In the genomic region with DNA sequence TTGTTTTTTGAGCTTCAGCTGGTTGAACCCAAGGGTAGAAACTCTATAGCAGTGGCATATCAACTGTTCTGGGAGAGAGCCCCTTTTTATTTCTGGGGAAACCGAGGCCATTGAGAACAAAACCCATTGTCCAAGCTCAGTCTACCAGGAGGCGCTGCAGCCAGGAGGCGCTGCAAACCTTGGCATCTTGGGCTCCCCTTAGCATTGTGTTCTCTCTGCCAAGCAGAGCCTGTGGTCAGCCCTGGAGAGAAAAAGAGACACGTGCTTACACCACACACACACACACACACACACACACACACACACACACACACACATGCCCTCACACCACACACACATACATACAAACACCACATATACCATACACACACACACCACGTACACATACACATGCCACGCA, we compare ENCODE assay signal across 18 mouse cellular contexts. TPM values are rescaled to one million over a fixed set of nuclear protein-coding genes. Genes with fewer than 3 reads are reported as not detected.
DNase-seq lines count a peak whose midpoint lies in the region; ATAC-seq and TF ChIP-seq lines count a peak whose summit lies in the region.
"Had no signal": no experiment of that assay in that cellular context is flagged by ENCODE, and none has a peak within 500 bp of the region (broad histone marks: within the 10 kb centered on the region; RNA-seq: fewer than 3 reads in every experiment).

No protein-coding gene starts in this region.

- H3K36me3 ChIP-seq in heart, embryonic 15.5 days: peaks cover 16% of the 10 kb centered on the region; the same call in 1 of the 2 replicates

- H3K27me3 ChIP-seq in heart, embryonic 15.5 days: no peaks in the 10 kb centered on the region
- H3K27me3 ChIP-seq: CH12.LX; hindbrain, embryonic 13.5 days; liver, embryonic 13.5 days had no signal

- no peaks in the 10 kb centered on the region for H3K9me3 ChIP-seq in heart, embryonic 15.5 days (replicated peaks)
- H3K9me3 ChIP-seq: hindbrain, embryonic 13.5 days; liver, embryonic 13.5 days had no signal

- WGBS in heart, embryonic 15.5 days: 88% methylated on average over 6 of the region's 6 CpGs

- peak overlapping the region; percentile 56 for H3K27ac ChIP-seq in heart, embryonic 15.5 days
- peak overlapping the region; percentile 81; the same call in 1 of the 2 replicates for H3K27ac ChIP-seq in layer of hippocampus, adult 2 months
- H3K27ac ChIP-seq: hindbrain, embryonic 13.5 days; liver, embryonic 13.5 days had no signal

- TF ChIP-seq CTCF in layer of hippocampus, adult 2 months (conservative IDR thresholded peaks at IDR 0.05): peak; percentile 38

- H3K9ac ChIP-seq in heart, embryonic 15.5 days: no peak overlapping the region
- H3K9ac ChIP-seq: forebrain, postnatal 0 days; hindbrain, embryonic 13.5 days; liver, embryonic 13.5 days had no signal

- intact Hi-C loops in heart, postnatal 10 days (cut with DNase I): loop anchor here (2.0 to 5.0 kb wide), 2 partner anchors 35 to 113 kb away; no protein-coding TSS in a partner anchor

- no peak overlapping the region for H3K4me3 ChIP-seq in heart, embryonic 15.5 days
- H3K4me3 ChIP-seq in layer of hippocampus, adult 2 months: no peak overlapping the region
- H3K4me3 ChIP-seq: erythroblast, embryonic 14.5 days; hindbrain, embryonic 13.5 days; liver, embryonic 13.5 days had no signal

- no peak overlapping the region for H3K4me2 ChIP-seq in heart, embryonic 15.5 days
- H3K4me2 ChIP-seq: hindbrain, embryonic 13.5 days; liver, embryonic 13.5 days; midbrain, embryonic 11.5 days had no signal

- ATAC-seq in heart, embryonic 15.5 days (replicated peaks; ENCODE audit: insufficient number of reproducible peaks, insufficient read depth, low FRiP score, low read depth): no peak
- ATAC-seq: forebrain, postnatal 0 days had no signal

- peak; percentile 58 for DNase-seq in cerebellum, adult 9-10 months
- DNase-seq in cerebellum, adult 8-10 months: no peak
- DNase-seq in heart, postnatal 10 days: no peak
- no peak for DNase-seq in layer of hippocampus, adult 2 months (ENCODE audit: low spot score in 2 of 2)
- no peak for DNase-seq in layer of hippocampus, adult 8-10 months (ENCODE audit: low spot score in 2 of 2)
- peak; percentile 37 for DNase-seq in brain, adult 2 months (ENCODE audit: low read depth, low spot score)
- no peak for DNase-seq in c-Kit-positive CD71-positive TER-119-positive erythroid progenitor cells, embryonic 14.5 days (ENCODE audit: low spot score)
- DNase-seq: adrenal gland, postnatal 14 days; kidney, adult 8-10 months; liver, embryonic 13.5 days; lung, postnatal 4 days; thymus, adult 2 months had no signal

- H3K4me1 ChIP-seq in heart, embryonic 15.5 days (replicated peaks): peaks cover 26% of the 10 kb centered on the region
- H3K4me1 ChIP-seq: hindbrain, embryonic 13.5 days had no signal

RNA-seq across cellular contexts. Expression of gene Atp6v0e, which starts 42.7 kb away (rescaled TPM):
- polyA plus RNA-seq in heart, embryonic 15.5 days (2015; fragmentation: Nextera tagmentation; extraction: Ambion mirVana): 197 and 200 TPM in 2 replicates
- 10 to 100 TPM; 87.1 to 87.8 TPM for total RNA-seq in heart, postnatal 10 days (2021)
- total RNA-seq in layer of hippocampus, adult 2 months (2021): 10 to 100 TPM; 47.0 to 56.7 TPM
- 10 to 100 TPM; 44.0 to 60.6 (median 49.1) TPM for total RNA-seq in layer of hippocampus, adult 8-10 months (2022)

RNA-seq across cellular contexts. Expression of gene Dusp1, which starts 58.4 kb away (rescaled TPM):
- 30.8 and 38.1 TPM in 2 replicates for polyA plus RNA-seq in heart, embryonic 15.5 days (2015; fragmentation: Nextera tagmentation; extraction: Ambion mirVana)
- total RNA-seq in heart, postnatal 10 days (2021): 100 to 1,000 TPM in 1 of 2 experiments, 10 to 100 TPM in 1; 60.1 to 100 TPM
- total RNA-seq in layer of hippocampus, adult 2 months (2021): 10 to 100 TPM; 14.9 to 20.9 TPM
- total RNA-seq in layer of hippocampus, adult 8-10 months (2022): 10 to 100 TPM; 13.6 to 22.6 (median 20.6) TPM

RNA-seq across cellular contexts. Expression of gene Ergic1, which starts 59.0 kb away (rescaled TPM):
- polyA plus RNA-seq in heart, embryonic 15.5 days (2015; fragmentation: Nextera tagmentation; extraction: Ambion mirVana): 75.0 and 92.0 TPM in 2 replicates
- total RNA-seq in heart, postnatal 10 days (2021): 10 to 100 TPM; 84.4 to 87.8 TPM
- total RNA-seq in layer of hippocampus, adult 2 months (2021): 100 to 1,000 TPM; 121 to 124 TPM
- total RNA-seq in layer of hippocampus, adult 8-10 months (2022): 100 to 1,000 TPM; 118 to 152 (median 136) TPM

Comparison
In these comparisons a context has a peak if more than half of its experiments do, and no peak if none do; other contexts are left out.
1. DNase-seq: peak in cerebellum, adult 9-10 months (single experiment) and brain, adult 2 months (single experiment); none in cerebellum, adult 8-10 months (single experiment), heart, postnatal 10 days (0 of 2), layer of hippocampus, adult 2 months (0 of 2), layer of hippocampus, adult 8-10 months (0 of 2) and c-Kit-positive CD71-positive TER-119-positive erythroid progenitor cells, embryonic 14.5 days (single experiment).